Mouse (Mus musculus) kidney, postnatal 0 days (tissue): ENCODE results near the gene Ift57. TPM values are rescaled to one million over a fixed set of nuclear protein-coding genes. Genes with fewer than 3 reads are reported as not detected.

Experiments used
- ATAC-seq: fragments of 200-750 bp; cut with Nextera tagmentation; replicated peaks from 2 replicates; pipeline ENCODE4 v1.8.0; 2017; ENCODE audit warnings: low read depth, moderate number of reproducible peaks, moderate TSS enrichment, moderate library complexity; ENCODE audit not compliant: low FRiP score
- DNase-seq: peaks from one replicate; pipeline ENCODE4 v3.0.0-alpha.2; 2016; ENCODE audit warnings: low spot score
- H3K27ac ChIP-seq: fragments of 300-500 bp; sonication (generic); 2 replicates; pipeline ENCODE4 v1.5.1; 2014; ENCODE audit warnings: mild to moderate bottlenecking
- H3K27me3 ChIP-seq: fragments of 300-500 bp; sonication (generic); 2 replicates; pipeline ENCODE4 v1.6.1; 2014; ENCODE audit warnings: low read length, mixed read lengths; ENCODE audit not compliant: insufficient read depth
- H3K36me3 ChIP-seq: fragments of 300-500 bp; sonication (generic); 2 replicates; pipeline ENCODE4 v1.6.1; 2014; ENCODE audit warnings: low read length, mixed read lengths; ENCODE audit not compliant: insufficient read depth
- H3K4me1 ChIP-seq: fragments of 300-500 bp; sonication (generic); replicated peaks from 2 replicates; pipeline ENCODE4 v1.6.1; 2014; ENCODE audit warnings: antibody characterized with exemption, low read length, mixed read lengths; ENCODE audit not compliant: insufficient read depth
- H3K4me2 ChIP-seq: fragments of 300-500 bp; sonication (generic); 2 replicates; pipeline ENCODE4 v1.6.1; 2014; ENCODE audit warnings: mild to moderate bottlenecking, low read length, moderate library complexity, mixed read lengths
- H3K4me3 ChIP-seq: fragments of 300-500 bp; sonication (generic); replicated peaks from 2 replicates; pipeline ENCODE4 v1.5.1; 2014; ENCODE audit warnings: low read depth, low read length
- H3K9ac ChIP-seq: fragments of 300-500 bp; sonication (generic); 2 replicates; pipeline ENCODE4 v1.6.1; 2014; ENCODE audit warnings: low read depth, low read length
- H3K9me3 ChIP-seq: fragments of 300-500 bp; sonication (generic); replicated peaks from 2 replicates; pipeline ENCODE4 v1.6.1; 2016; ENCODE audit warnings: low read length, inconsistent platforms, mixed read lengths
- CTCF ChIP-seq: IDR thresholded peaks from 2 replicates; pipeline ENCODE4 v1.5.1; 2016; ENCODE audit warnings: antibody characterized with exemption, low read depth, mild to moderate bottlenecking, moderate library complexity
- WGBS: fragments of 180-500 bp; shearing (Covaris S2); extraction: QIAGEN DNeasy Blood & Tissue Kit; methylation state at CpG from one replicate; pipeline ENCODE4 v1.1.7; 2014; 5-methylcytosine and 5-hydroxymethylcytosine counted together
- polyA plus RNA-seq: library from polyadenylated mRNA; unstranded; fragments of >200 nt; fragmentation: Nextera tagmentation; extraction: Ambion mirVana; gene quantifications from 2 replicates; pipeline ENCODE4 v1.2.1, GENCODE M21; 2015

The Ift57 gene
- polyA plus RNA-seq, 1 experiment from 2014 or later, result 41.4 TPM

DNA sequence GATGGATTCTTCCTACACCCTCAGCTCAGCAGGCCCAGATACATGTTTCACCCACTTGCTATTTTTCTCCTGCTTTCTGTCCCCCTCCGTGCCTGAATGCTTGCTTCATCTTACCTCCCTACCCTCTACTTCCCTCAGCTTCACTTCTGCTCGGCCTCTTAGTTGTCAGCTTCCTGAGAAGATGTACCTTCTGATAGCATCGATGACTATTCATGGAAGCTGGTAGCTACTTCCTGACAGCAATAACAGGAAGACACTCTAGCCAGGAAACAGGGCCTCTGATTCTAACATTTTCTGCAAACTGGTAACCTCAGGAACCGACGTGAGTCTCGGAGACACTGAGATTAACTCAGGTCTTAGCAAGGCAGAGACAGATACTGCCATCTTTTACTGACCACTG lies 99.8 kb downstream of the Ift57 start:
- no peak for ATAC-seq
- no peak overlapping the region for H3K4me2 ChIP-seq
- DNase-seq, result peak; percentile 28
- H3K9me3 ChIP-seq, result no peaks in the 10 kb centered on the region
- H3K27me3 ChIP-seq, result no peaks in the 10 kb centered on the region
- 76% methylated on average over 6 of the region's 6 CpGs for WGBS
- no peak for TF ChIP-seq CTCF
- no peak overlapping the region for H3K4me3 ChIP-seq
- no peaks in the 10 kb centered on the region for H3K36me3 ChIP-seq
- H3K9ac ChIP-seq, result no peak overlapping the region
- peak overlapping the region; percentile 3; the same call in 1 of the 2 replicates for H3K27ac ChIP-seq
- H3K4me1 ChIP-seq, result peaks cover 4% of the 10 kb centered on the region; the same call in 1 of the 2 replicates

DNA sequence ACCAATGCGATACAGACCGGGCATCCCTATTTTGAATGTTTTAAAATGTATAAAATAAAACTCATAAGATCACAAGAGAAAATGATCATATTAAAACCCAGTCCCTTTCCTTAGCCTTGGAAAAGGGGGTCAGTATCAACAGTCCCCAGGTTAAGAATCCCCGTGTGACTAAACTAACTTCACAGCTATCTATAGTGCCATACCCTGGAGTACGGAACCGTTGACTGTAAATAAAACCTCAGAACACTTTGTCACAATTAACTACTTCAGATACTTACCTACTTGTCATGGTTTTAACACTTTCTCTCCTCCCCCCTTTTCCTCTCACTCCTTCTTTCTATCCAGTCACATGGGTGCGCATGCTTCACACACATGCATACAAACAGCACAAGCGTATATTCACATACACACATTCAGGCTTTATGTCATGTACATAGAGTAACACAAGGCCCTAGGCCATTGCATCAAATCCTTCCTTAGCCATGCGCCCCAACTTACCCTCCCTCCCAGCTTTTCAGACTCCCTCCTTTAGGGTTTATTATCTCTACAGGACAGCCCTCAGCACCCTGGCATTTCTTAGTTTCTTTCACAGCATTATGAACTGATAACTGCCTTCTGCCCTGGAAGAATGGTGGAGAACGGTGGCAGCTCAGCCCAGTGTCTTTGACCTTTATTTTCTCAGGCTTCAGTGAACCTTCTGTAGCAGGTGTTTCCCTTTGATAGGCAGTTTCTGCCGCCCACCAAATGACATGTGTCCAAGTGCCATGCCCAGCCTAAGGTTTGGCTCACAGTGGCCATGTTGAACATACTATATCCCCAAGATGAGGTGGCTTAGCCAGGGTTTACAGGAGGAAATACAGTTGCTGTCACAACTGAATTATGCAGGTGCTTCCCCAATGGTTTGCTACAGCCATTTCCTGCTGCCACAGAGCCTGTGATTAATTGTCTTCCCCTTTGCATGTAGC lies 100.8 kb downstream of the Ift57 start, which contains the start of gene Cd47:
Cd47 (plus strand) TSS at position 937 of the 965 bp plus-strand sequence.
- TF ChIP-seq CTCF, result no peak
- ATAC-seq (no peak), DNase-seq (peak; percentile 59)
- H3K4me1 ChIP-seq, result peaks cover 9% of the 10 kb centered on the region; the same call in 1 of the 2 replicates
- H3K27ac ChIP-seq, result peak within 1 kb of the TSS; percentile 10; the same call in 1 of the 2 replicates
- no peaks in the 10 kb centered on the region for H3K27me3 ChIP-seq
- H3K4me2 ChIP-seq, result no peak within 1 kb of the TSS
- H3K9ac ChIP-seq, result no peak within 1 kb of the TSS
- H3K4me3 ChIP-seq, result no peak within 1 kb of the TSS
- WGBS, result 73% methylated on average over 10 of the region's 10 CpGs
- no peaks in the 10 kb centered on the region for H3K36me3 ChIP-seq
- H3K9me3 ChIP-seq, result no peaks in the 10 kb centered on the region

DNA sequence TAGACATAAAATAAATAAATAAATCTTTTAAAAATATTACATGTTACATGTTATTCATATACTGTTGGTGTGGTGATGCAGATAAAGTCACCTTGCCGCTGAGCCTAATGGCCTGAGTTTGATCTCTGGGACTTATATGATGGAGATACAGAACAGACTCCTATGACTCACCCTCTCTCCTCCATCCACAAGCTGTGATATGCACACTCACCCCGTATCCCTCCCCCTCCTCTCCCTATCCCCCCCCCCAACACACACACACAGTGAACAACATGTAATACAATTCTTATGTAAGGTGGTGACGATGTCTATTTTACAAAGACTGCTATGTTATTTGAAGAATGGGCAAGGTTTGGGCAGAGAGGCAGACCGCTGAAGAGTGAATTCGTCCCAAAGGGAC lies 102.0 kb downstream of the Ift57 start:
- Histone ChIP-seq H3K4me2 (no peak overlapping the region), H3K4me1 (peaks cover 9% of the 10 kb centered on the region), H3K36me3 (no peaks in the 10 kb centered on the region), H3K27me3 (no peaks in the 10 kb centered on the region), H3K9ac (no peak overlapping the region), H3K27ac (no peak overlapping the region), H3K4me3 (no peak overlapping the region), H3K9me3 (no peaks in the 10 kb centered on the region)
- DNase-seq (no peak), ATAC-seq (no peak)
- no peak for TF ChIP-seq CTCF
- WGBS, result 60% methylated on average over 5 of the region's 5 CpGs

DNA sequence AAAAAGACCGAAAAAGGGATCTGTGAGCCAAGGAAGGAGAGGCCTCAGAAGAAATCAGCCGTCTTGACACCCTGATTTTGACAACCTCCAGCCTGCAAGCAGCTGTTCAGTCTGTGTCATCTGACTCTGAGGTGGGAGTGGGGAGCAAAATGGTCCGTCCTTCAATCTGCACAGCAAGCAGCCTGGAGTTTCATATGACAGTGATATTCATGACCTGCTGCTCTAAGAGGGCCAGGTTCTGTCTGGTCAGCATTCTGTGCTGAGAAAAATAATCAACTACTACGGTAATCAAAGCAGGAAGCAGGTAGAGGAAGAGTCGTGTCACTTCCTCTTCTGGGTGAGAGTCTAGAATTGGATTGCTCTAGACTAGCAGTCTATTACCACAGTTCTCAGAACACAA lies 102.4 kb downstream of the Ift57 start:
- Histone ChIP-seq H3K9me3 (no peaks in the 10 kb centered on the region), H3K36me3 (no peaks in the 10 kb centered on the region), H3K27me3 (no peaks in the 10 kb centered on the region), H3K9ac (no peak overlapping the region), H3K4me1 (peaks cover 9% of the 10 kb centered on the region), H3K4me2 (no peak overlapping the region), H3K4me3 (no peak overlapping the region), H3K27ac (no peak overlapping the region)
- no peak for TF ChIP-seq CTCF
- DNase-seq (peak; percentile 50), ATAC-seq (no peak)
- WGBS, result 33% methylated on average over 5 of the region's 5 CpGs

DNA sequence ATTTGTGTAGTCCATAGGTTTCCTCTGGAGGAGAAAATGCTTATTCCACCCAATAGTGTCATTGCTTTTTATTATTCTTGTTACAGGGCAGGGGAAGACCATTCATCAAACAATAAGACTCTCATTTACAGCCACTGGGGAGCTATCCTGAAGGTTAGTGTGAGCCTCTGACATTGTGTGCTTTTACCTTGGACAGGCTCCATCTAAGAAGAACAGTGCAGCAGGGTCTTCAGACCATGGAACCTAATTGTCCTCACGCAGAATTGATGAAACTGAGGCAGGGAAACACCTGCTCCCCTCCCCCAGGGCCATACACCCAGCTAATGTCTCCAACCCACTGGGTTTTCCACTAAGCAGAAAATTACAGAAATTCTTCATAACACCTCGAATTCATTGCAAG lies 104.0 kb downstream of the Ift57 start:
- Histone ChIP-seq H3K9me3 (no peaks in the 10 kb centered on the region), H3K9ac (no peak overlapping the region), H3K4me1 (peaks cover 9% of the 10 kb centered on the region), H3K27ac (no peak overlapping the region), H3K4me2 (no peak overlapping the region), H3K27me3 (no peaks in the 10 kb centered on the region), H3K36me3 (no peaks in the 10 kb centered on the region), H3K4me3 (no peak overlapping the region)
- 51% methylated on average over 2 of the region's 2 CpGs for WGBS
- no peak for ATAC-seq
- TF ChIP-seq CTCF, result no peak
- no peak for DNase-seq

DNA sequence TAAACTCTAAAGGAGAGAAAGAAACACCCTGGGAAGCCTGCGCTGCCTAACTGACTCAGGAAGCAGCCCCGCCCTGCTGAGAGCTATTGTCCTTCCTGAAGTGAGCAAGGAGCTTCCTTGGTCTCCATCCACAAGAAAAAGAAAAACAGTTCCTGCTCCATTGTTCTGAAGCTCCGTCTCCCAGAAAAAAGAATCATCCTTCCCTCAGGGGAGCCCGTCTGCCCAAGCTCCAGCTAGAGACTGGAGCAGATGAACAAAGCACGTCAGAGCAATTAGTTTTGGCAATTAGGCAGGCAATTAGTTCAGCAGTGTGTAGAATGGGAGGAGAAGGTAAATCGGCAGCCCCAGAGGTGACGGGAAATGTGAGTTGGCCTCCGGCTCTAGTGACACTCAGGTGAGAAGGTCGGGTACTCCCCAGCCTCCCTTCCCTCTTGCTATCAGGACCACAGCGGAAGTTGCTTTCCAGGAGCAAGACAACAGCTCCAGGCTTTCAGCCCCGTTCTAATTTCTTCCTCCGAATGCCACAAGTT lies 105.0 kb downstream of the Ift57 start:
- no peak for TF ChIP-seq CTCF
- ATAC-seq, result peak; percentile 44; the same call in 1 of the 2 replicates
- WGBS, result 5% methylated on average over 12 of the region's 12 CpGs
- peak; percentile 70 for DNase-seq
- H3K36me3 ChIP-seq, result no peaks in the 10 kb centered on the region
- H3K4me1 ChIP-seq, result peaks cover 9% of the 10 kb centered on the region
- no peaks in the 10 kb centered on the region for H3K9me3 ChIP-seq
- H3K9ac ChIP-seq, result no peak overlapping the region
- H3K27ac ChIP-seq, result peak overlapping the region; percentile 33; the same call in 1 of the 2 replicates
- H3K4me2 ChIP-seq, result peak overlapping the region; percentile 50
- no peak overlapping the region; the same call in 1 of the 2 replicates for H3K4me3 ChIP-seq
- no peaks in the 10 kb centered on the region for H3K27me3 ChIP-seq
